Mouse (Mus musculus) liver, embryonic 11.5 days (tissue): Measurements from ENCODE around the gene Olfr1443. TPM values are rescaled to one million over a fixed set of nuclear protein-coding genes. Genes with fewer than 3 reads are reported as not detected.
"Not testable (repeated sequence)": the region's sequence is repeated elsewhere in the genome, so short reads cannot be mapped to it uniquely, and the experiment has no call there.

Experiments used
- ATAC-seq: fragments of 200-750 bp; cut with Nextera tagmentation; replicated peaks from 2 replicates; pipeline ENCODE4 v1.8.0; 2017; ENCODE audit warnings: moderate number of reproducible peaks, mild to moderate bottlenecking, moderate TSS enrichment, moderate library complexity; ENCODE audit not compliant: low FRiP score
- DNase-seq: peaks from one replicate; pipeline ENCODE4 v3.0.0-alpha.2; 2017; ENCODE audit warnings: low spot score
- H3K27ac ChIP-seq: fragments of 300-500 bp; sonication (generic); 2 replicates; pipeline ENCODE4 v1.5.1; 2014; ENCODE audit warnings: mild to moderate bottlenecking, low read depth, low read length, control low read depth
- H3K27me3 ChIP-seq: fragments of 300-500 bp; sonication (generic); replicated peaks from 2 replicates; pipeline ENCODE4 v1.6.1; 2014; ENCODE audit warnings: low read length, mixed read lengths; ENCODE audit not compliant: control insufficient read depth, insufficient read depth
- H3K36me3 ChIP-seq: fragments of 300-500 bp; sonication (generic); 2 replicates; pipeline ENCODE4 v1.6.1; 2014; ENCODE audit warnings: mild to moderate bottlenecking, low read length, moderate library complexity, mixed read lengths; ENCODE audit not compliant: control insufficient read depth, insufficient read depth
- H3K4me1 ChIP-seq: fragments of 300-500 bp; sonication (generic); replicated peaks from 2 replicates; pipeline ENCODE4 v1.6.1; 2014; ENCODE audit warnings: low read length, mixed read lengths; ENCODE audit not compliant: control insufficient read depth, insufficient read depth
- H3K4me2 ChIP-seq: fragments of 300-500 bp; sonication (generic); 2 replicates; pipeline ENCODE4 v1.6.1; 2014; ENCODE audit warnings: mild to moderate bottlenecking, control low read depth, moderate library complexity
- H3K4me3 ChIP-seq: fragments of 300-500 bp; sonication (generic); 2 replicates; pipeline ENCODE4 v1.5.1; 2014; ENCODE audit warnings: low read depth, low read length, control low read depth
- H3K9ac ChIP-seq: fragments of 300-500 bp; sonication (generic); 2 replicates; pipeline ENCODE4 v1.6.1; 2014; ENCODE audit warnings: low read depth, low read length, control low read depth
- H3K9me3 ChIP-seq: fragments of 300-500 bp; sonication (generic); 2 replicates; pipeline ENCODE4 v1.6.1; 2016; ENCODE audit warnings: low read length, inconsistent platforms, mixed read lengths; ENCODE audit not compliant: control insufficient read depth
- WGBS: fragments of 180-500 bp; shearing (Covaris S2); extraction: QIAGEN DNeasy Blood & Tissue Kit; methylation state at CpG from one replicate; pipeline ENCODE4 v1.1.7; 2014; 5-methylcytosine and 5-hydroxymethylcytosine counted together
- polyA plus RNA-seq: library from polyadenylated mRNA; unstranded; fragments of >200 nt; fragmentation: Nextera tagmentation; extraction: Ambion mirVana; gene quantifications from 2 replicates; pipeline ENCODE4 v1.2.1, GENCODE M21; 2014

The Olfr1443 gene
- polyA plus RNA-seq, 1 experiment from 2014 or later = not detected

DNA sequence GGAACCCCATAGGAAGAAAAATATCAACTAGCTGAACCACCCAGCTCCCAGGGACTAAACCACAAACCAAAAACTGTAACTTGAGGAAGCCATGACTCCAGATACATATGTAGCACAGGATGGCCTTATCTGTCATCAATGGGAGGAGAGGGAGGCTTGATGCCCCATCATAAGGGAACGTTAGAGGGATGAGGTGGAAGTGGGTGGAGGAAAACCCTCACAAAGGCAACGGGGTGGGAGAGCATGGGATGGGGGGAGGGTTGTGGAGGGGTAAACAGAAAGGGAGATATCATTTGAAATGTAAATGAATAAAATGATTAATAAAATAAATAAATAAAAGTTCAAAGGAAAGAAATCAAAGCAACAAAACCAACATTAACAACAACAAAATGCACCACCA, 42.6 kb downstream of the Olfr1443 start:
- Histone ChIP-seq H3K27me3 (no peaks in the 10 kb centered on the region), H3K4me3 (no peak overlapping the region), H3K9me3 (no peaks in the 10 kb centered on the region), H3K27ac (no peak overlapping the region), H3K9ac (no peak overlapping the region), H3K36me3 (no peaks in the 10 kb centered on the region), H3K4me2 (no peak overlapping the region), H3K4me1 (no peaks in the 10 kb centered on the region)
- ATAC-seq (no peak), DNase-seq (no peak)
- 51% methylated on average over 2 of the region's 2 CpGs for WGBS

DNA sequence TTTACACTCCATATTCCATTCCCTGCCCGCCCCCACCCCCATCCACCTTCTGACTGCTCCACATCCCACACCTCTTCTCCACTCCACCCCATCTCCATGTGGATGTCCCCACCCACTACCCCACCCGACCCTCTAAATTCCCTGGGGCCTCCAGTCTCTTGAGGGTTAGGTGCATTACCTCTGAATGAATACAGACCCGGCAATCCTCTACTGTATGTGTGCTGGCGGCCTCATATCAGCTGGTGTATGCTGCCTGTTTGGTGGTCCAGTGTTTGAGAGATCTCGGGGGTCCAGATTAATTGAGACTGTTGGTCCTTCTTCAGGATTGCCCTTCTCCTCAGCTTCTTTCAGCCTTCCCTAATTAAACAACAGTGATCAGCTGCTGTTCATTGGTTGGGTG, 43.0 kb downstream of the Olfr1443 start:
- not testable (repeated sequence) for H3K4me3 ChIP-seq, ATAC-seq, DNase-seq, H3K9ac ChIP-seq, H3K9me3 ChIP-seq, H3K4me1 ChIP-seq, H3K27ac ChIP-seq, H3K27me3 ChIP-seq, H3K36me3 ChIP-seq, H3K4me2 ChIP-seq
- 83% methylated on average over 5 of the region's 5 CpGs for WGBS

- H3K36me3 ChIP-seq, H3K27me3 ChIP-seq, H3K27ac ChIP-seq, H3K9me3 ChIP-seq, H3K9ac ChIP-seq, H3K4me2 ChIP-seq, H3K4me3 ChIP-seq, ATAC-seq, H3K4me1 ChIP-seq, DNase-seq: not testable (repeated sequence)
- WGBS = 86% methylated on average over 7 of the region's 7 CpGs
Measured at GRCm38 (mm10) chr19:12721596-12721995, 43.7 kb downstream of the Olfr1443 start.

- H3K4me2 ChIP-seq = no peak overlapping the region
- no peaks in the 10 kb centered on the region for H3K27me3 ChIP-seq
- no peaks in the 10 kb centered on the region for H3K9me3 ChIP-seq
- no peaks in the 10 kb centered on the region for H3K36me3 ChIP-seq
- H3K9ac ChIP-seq = no peak overlapping the region
- no peak overlapping the region for H3K27ac ChIP-seq
- DNase-seq (no peak), ATAC-seq (no peak)
- H3K4me3 ChIP-seq = no peak overlapping the region
- no peaks in the 10 kb centered on the region for H3K4me1 ChIP-seq
- 58% methylated on average over 2 of the region's 3 CpGs for WGBS
Measured at GRCm38 (mm10) chr19:12722308-12722707, 44.4 kb downstream of the Olfr1443 start.

GRCm38 (mm10) chr19:12725851-12726250, 47.9 kb downstream of the Olfr1443 start:
- no peaks in the 10 kb centered on the region for H3K9me3 ChIP-seq
- DNase-seq (no peak), ATAC-seq (no peak)
- no peak overlapping the region for H3K4me2 ChIP-seq
- no peaks in the 10 kb centered on the region for H3K27me3 ChIP-seq
- no peak overlapping the region for H3K9ac ChIP-seq
- H3K4me1 ChIP-seq = no peaks in the 10 kb centered on the region
- no peak overlapping the region for H3K27ac ChIP-seq
- no peaks in the 10 kb centered on the region for H3K36me3 ChIP-seq
- 63% methylated on average over 1 of the region's 1 CpGs for WGBS
- H3K4me3 ChIP-seq = no peak overlapping the region

- no peaks in the 10 kb centered on the region for H3K36me3 ChIP-seq
- no peak for ATAC-seq
- DNase-seq = no peak
- no peaks in the 10 kb centered on the region for H3K4me1 ChIP-seq
- H3K27me3 ChIP-seq = no peaks in the 10 kb centered on the region
- no peak overlapping the region for H3K4me2 ChIP-seq
- 76% methylated on average over 1 of the region's 1 CpGs for WGBS
- H3K9ac ChIP-seq = no peak overlapping the region
- H3K27ac ChIP-seq = no peak overlapping the region
- no peaks in the 10 kb centered on the region for H3K9me3 ChIP-seq
- no peak overlapping the region for H3K4me3 ChIP-seq
Measured at GRCm38 (mm10) chr19:12731036-12731435, 53.1 kb downstream of the Olfr1443 start.

GRCm38 (mm10) chr19:12731950-12732349, 54.0 kb downstream of the Olfr1443 start:
- Histone ChIP-seq H3K27me3 (no peaks in the 10 kb centered on the region), H3K4me2 (no peak overlapping the region), H3K9ac (no peak overlapping the region), H3K9me3 (no peaks in the 10 kb centered on the region), H3K4me3 (no peak overlapping the region), H3K4me1 (no peaks in the 10 kb centered on the region), H3K27ac (no peak overlapping the region), H3K36me3 (no peaks in the 10 kb centered on the region)
- ATAC-seq = no peak
- 73% methylated on average over 2 of the region's 2 CpGs for whole genome bisulfite sequencing
- DNase-seq = no peak

Other genes with a start within 250 kb of the Olfr1443 start
- 0.81 and 1.2 TPM in 2 replicates for gene Mpeg1, start 217.3 kb upstream of the Olfr1443 start, polyA plus RNA-seq
- gene Dtx4, start 176.7 kb upstream of the Olfr1443 start, polyA plus RNA-seq = 3.8 and 4.9 TPM in 2 replicates
- 44.8 and 47.7 TPM in 2 replicates for gene Fam111a, start 132.4 kb upstream of the Olfr1443 start, polyA plus RNA-seq
- gene Gm4952, start 78.1 kb upstream of the Olfr1443 start, polyA plus RNA-seq = 0.23 and 0.78 TPM in 2 replicates
- not detected in 2 replicates for gene Glyat, start 44.8 kb upstream of the Olfr1443 start, polyA plus RNA-seq
- not detected in 2 replicates for gene Olfr1442, start 7.7 kb upstream of the Olfr1443 start, polyA plus RNA-seq
- 0.19 and 0.25 TPM in 2 replicates for gene Keg1, start 17.7 kb downstream of the Olfr1443 start, polyA plus RNA-seq
- gene Cntf, start 87.5 kb downstream of the Olfr1443 start, polyA plus RNA-seq = 0.27 and 0.78 TPM in 2 replicates
- gene Zfp91, start 118.0 kb downstream of the Olfr1443 start, polyA plus RNA-seq = 7.0 and 7.4 TPM in 2 replicates
- 1.5 and 2.1 TPM in 2 replicates for gene Lpxn, start 118.1 kb downstream of the Olfr1443 start, polyA plus RNA-seq
- gene Gm5244, start 168.6 kb downstream of the Olfr1443 start, polyA plus RNA-seq = not detected in 2 replicates
- not detected in 2 replicates for gene Olfr1444, start 179.2 kb downstream of the Olfr1443 start, polyA plus RNA-seq
- not detected in 2 replicates for gene Olfr1445, start 205.7 kb downstream of the Olfr1443 start, polyA plus RNA-seq
- gene Olfr1446, start 215.4 kb downstream of the Olfr1443 start, polyA plus RNA-seq = not detected in 2 replicates
- not detected in 2 replicates for gene Olfr1447, start 225.6 kb downstream of the Olfr1443 start, polyA plus RNA-seq
- gene Olfr1448, start 246.3 kb downstream of the Olfr1443 start, polyA plus RNA-seq = not detected in 2 replicates